Mouse (Mus musculus): Measurements from ENCODE around the gene Elf4. TPM values are rescaled to one million over a fixed set of nuclear protein-coding genes. Genes with fewer than 3 reads are reported as not detected.

The Elf4 gene
- total RNA-seq (2022): 1 to 10 TPM; 1.0 to 3.1 (median 1.9) TPM

- peak in 1 of 2 experiments; percentile 17 for DNase-seq (ENCODE audit: low spot score in 2 of 2)
Measured at GRCm38 (mm10) chrX:48462754-48463507, at the start of gene Elf4. Gene Elf4, minus strand, starts transcription at chrX:48463132.

GRCm38 (mm10) chrX:48493763-48494162 is 30.8 kb upstream of the Elf4 start:
- DNase-seq (ENCODE audit: low spot score in 2 of 2): no peak

- no peak for DNase-seq (ENCODE audit: low spot score in 2 of 2)
Measured at GRCm38 (mm10) chrX:48481687-48482086, 18.8 kb upstream of the Elf4 start.

- DNase-seq (ENCODE audit: low spot score in 2 of 2): no peak
Measured at GRCm38 (mm10) chrX:48481095-48481494, 18.2 kb upstream of the Elf4 start.

- DNase-seq (ENCODE audit: low spot score in 2 of 2): no peak
Measured at GRCm38 (mm10) chrX:48467355-48467946, 4.5 kb upstream of the Elf4 start.

- DNase-seq (ENCODE audit: low spot score in 2 of 2): no peak
Measured at GRCm38 (mm10) chrX:48466174-48466573, 3.2 kb upstream of the Elf4 start.

- DNase-seq (ENCODE audit: low spot score in 2 of 2): no peak
Measured at GRCm38 (mm10) chrX:48464436-48464835, 1.5 kb upstream of the Elf4 start.

GRCm38 (mm10) chrX:48463636-48464035 is 704 bp upstream of the Elf4 start:
- no peak for DNase-seq (ENCODE audit: low spot score in 2 of 2)

- DNase-seq (ENCODE audit: low spot score in 2 of 2): no peak
Measured at GRCm38 (mm10) chrX:48462297-48462696, 635 bp downstream of the Elf4 start.

GRCm38 (mm10) chrX:48461006-48461405 is 1.9 kb downstream of the Elf4 start:
- DNase-seq (ENCODE audit: low spot score in 2 of 2): no peak

- DNase-seq (ENCODE audit: low spot score in 2 of 2): no peak
Measured at GRCm38 (mm10) chrX:48460496-48460895, 2.4 kb downstream of the Elf4 start.

GRCm38 (mm10) chrX:48456956-48457355 is 6.0 kb downstream of the Elf4 start:
- no peak for DNase-seq (ENCODE audit: low spot score in 2 of 2)

GRCm38 (mm10) chrX:48455018-48455417 is 7.9 kb downstream of the Elf4 start:
- no peak for DNase-seq (ENCODE audit: low spot score in 2 of 2)

- no peak for DNase-seq (ENCODE audit: low spot score in 2 of 2)
Measured at GRCm38 (mm10) chrX:48454495-48454878, 8.4 kb downstream of the Elf4 start.

GRCm38 (mm10) chrX:48453736-48454494 is 9.0 kb downstream of the Elf4 start:
- DNase-seq (ENCODE audit: low spot score in 2 of 2): no peak

GRCm38 (mm10) chrX:48452931-48453673 is 9.8 kb downstream of the Elf4 start:
- no peak for DNase-seq (ENCODE audit: low spot score in 2 of 2)

- no peak for DNase-seq (ENCODE audit: low spot score in 2 of 2)
Measured at GRCm38 (mm10) chrX:48452231-48452890, 10.6 kb downstream of the Elf4 start.

- no peak for DNase-seq (ENCODE audit: low spot score in 2 of 2)
Measured at GRCm38 (mm10) chrX:48449646-48450045, 13.3 kb downstream of the Elf4 start.

GRCm38 (mm10) chrX:48444677-48445076 is 18.3 kb downstream of the Elf4 start:
- no peak for DNase-seq (ENCODE audit: low spot score in 2 of 2)

GRCm38 (mm10) chrX:48441954-48442353 is 21.0 kb downstream of the Elf4 start:
- DNase-seq (ENCODE audit: low spot score in 2 of 2): no peak

GRCm38 (mm10) chrX:48441548-48441947 is 21.4 kb downstream of the Elf4 start:
- DNase-seq (ENCODE audit: low spot score in 2 of 2): no peak

All from layer of hippocampus, adult 8-10 months (tissue).